Mouse (Mus musculus): ENCODE data around the gene Clip4.

DNA sequence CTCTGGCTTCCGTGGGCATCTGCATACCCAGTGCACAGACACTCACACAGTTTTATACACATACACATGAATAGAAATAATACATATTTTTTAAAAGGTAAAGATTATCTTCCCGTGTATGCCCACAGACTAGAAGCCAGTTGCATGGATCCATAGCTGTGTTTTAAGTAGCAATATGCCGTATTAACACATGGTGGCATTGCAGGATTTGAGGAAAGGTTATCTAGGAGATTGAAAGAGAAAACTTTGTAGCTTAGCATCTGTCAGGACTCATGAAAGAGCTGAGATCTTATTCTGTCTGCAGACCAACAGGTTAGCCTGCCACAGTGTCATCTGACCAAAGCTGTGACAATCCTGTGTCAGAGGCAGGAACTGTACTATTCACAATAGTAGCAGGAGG, 63.7 kb downstream of the Clip4 start:
- TF ChIP-seq TAL1 (conservative IDR thresholded peaks at IDR 0.05; ENCODE audit: low read depth, low read length) (no peak), CTCF (IDR thresholded peaks at IDR 0.05; ENCODE audit: low read depth, low read length) (no peak), GATA1 (IDR thresholded peaks at IDR 0.05; ENCODE audit: borderline replicate concordance, low read length) (no peak), POLR2AphosphoS5 (IDR thresholded peaks at IDR 0.05; ENCODE audit: insufficient replicate concordance, low read depth, low read length) (no peak)
